Mouse (Mus musculus) megakaryocyte, embryonic 14.5 days (primary cell): ENCODE data around the gene Cmya5.

Experiments
- FLI1 ChIP-seq: IDR thresholded peaks from 2 replicates; pipeline ENCODE4 v1.6.1; 2012; ENCODE audit warnings: low read length, inconsistent platforms, mixed read lengths
- GATA1 ChIP-seq: IDR thresholded peaks from 3 replicates; pipeline ENCODE4 v1.6.1; 2012; ENCODE audit warnings: mixed read lengths, low read length, inconsistent platforms, borderline replicate concordance

GRCm38 (mm10) chr13:93138059-93138458 is 6.5 kb downstream of the Cmya5 start:
- TF ChIP-seq GATA1 (no peak), FLI1 (no peak)
